Mouse (Mus musculus) hindbrain, embryonic 15.5 days (tissue): ENCODE results near the gene Gm11564. TPM values are rescaled to one million over a fixed set of nuclear protein-coding genes. Genes with fewer than 3 reads are reported as not detected.
"Not testable (repeated sequence)": the region's sequence is repeated elsewhere in the genome, so short reads cannot be mapped to it uniquely, and the experiment has no call there.

ENCODE experiments used
- ATAC-seq: fragments of 200-750 bp; cut with Nextera tagmentation; 2 replicates; pipeline ENCODE4 v1.8.0; 2017; ENCODE audit warnings: low read depth, moderate number of reproducible peaks, moderate TSS enrichment; ENCODE audit not compliant: low FRiP score
- H3K27ac ChIP-seq: fragments of 300-500 bp; sonication (generic); replicated peaks from 2 replicates; pipeline ENCODE4 v1.5.1; 2015; ENCODE audit warnings: mild to moderate bottlenecking, inconsistent platforms
- H3K27me3 ChIP-seq: fragments of 300-500 bp; sonication (generic); 2 replicates; pipeline ENCODE4 v1.6.1; 2015; ENCODE audit warnings: control low read depth, inconsistent platforms
- H3K36me3 ChIP-seq: fragments of 300-500 bp; sonication (generic); 2 replicates; pipeline ENCODE4 v1.6.1; 2015; ENCODE audit warnings: control low read depth, inconsistent platforms
- H3K4me1 ChIP-seq: fragments of 300-500 bp; sonication (generic); replicated peaks from 2 replicates; pipeline ENCODE4 v1.6.1; 2015; ENCODE audit warnings: control low read depth, inconsistent platforms
- H3K4me2 ChIP-seq: fragments of 300-500 bp; sonication (generic); 2 replicates; pipeline ENCODE4 v1.6.1; 2015; ENCODE audit warnings: moderate library complexity, mild to moderate bottlenecking, inconsistent platforms
- H3K4me3 ChIP-seq: fragments of 300-500 bp; sonication (generic); 2 replicates; pipeline ENCODE4 v1.5.1; 2015; ENCODE audit warnings: mild to moderate bottlenecking, inconsistent platforms
- H3K9ac ChIP-seq: fragments of 300-500 bp; sonication (generic); 2 replicates; pipeline ENCODE4 v1.6.1; 2015; ENCODE audit warnings: inconsistent platforms
- H3K9me3 ChIP-seq: fragments of 300-500 bp; sonication (generic); 2 replicates; pipeline ENCODE4 v1.6.1; 2016; ENCODE audit warnings: control low read depth, inconsistent platforms
- WGBS: fragments of 180-500 bp; shearing (Covaris S2); methylation state at CpG from one replicate; pipeline ENCODE4 v1.1.7; 2015; 5-methylcytosine and 5-hydroxymethylcytosine counted together
- polyA plus RNA-seq: library from polyadenylated mRNA; unstranded; fragments of >200 nt; fragmentation: Nextera tagmentation; extraction: Ambion mirVana; gene quantifications from 2 replicates; pipeline ENCODE4 v1.2.1, GENCODE M21; 2015

The Gm11564 gene
- polyA plus RNA-seq, 1 experiment from 2014 or later, result not detected

- not testable (repeated sequence) for H3K4me1 ChIP-seq, H3K36me3 ChIP-seq, H3K27me3 ChIP-seq, H3K9me3 ChIP-seq, ATAC-seq, H3K9ac ChIP-seq, H3K4me2 ChIP-seq, H3K4me3 ChIP-seq, H3K27ac ChIP-seq
Measured at GRCm38 (mm10) chr11:99784900-99785299, 30.6 kb downstream of the Gm11564 start, which contains the start of gene Krtap4-9. Gene Krtap4-9 (plus strand): TSS chr11:99785200.

DNA sequence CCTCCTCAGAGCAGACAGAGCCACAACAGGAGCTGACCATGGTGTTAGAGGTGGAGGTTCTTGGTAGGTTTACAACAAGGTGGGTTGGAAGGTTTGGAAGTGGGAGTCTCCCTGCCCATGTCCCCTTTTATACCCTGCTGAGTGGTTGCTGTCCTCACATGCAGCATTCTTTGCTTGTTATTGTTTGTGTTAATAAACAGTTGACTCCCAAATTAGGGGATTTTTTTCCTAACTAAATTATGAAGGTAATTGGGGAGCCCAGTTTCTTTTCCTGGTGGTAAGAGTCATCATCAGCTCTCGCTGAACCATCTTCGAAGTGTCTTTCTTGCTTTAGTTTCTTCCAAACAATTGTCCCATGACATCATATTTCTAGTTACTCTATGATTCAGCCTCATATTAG is 34.9 kb downstream of the Gm11564 start, which contains the start of gene Krtap4-8:
Gene Krtap4-8 (minus strand): TSS at position 101 of the 400 bp plus-strand sequence.
- no peaks in the 10 kb centered on the region for H3K36me3 ChIP-seq
- no peaks in the 10 kb centered on the region for H3K4me1 ChIP-seq
- no peak within 1 kb of the TSS for H3K4me3 ChIP-seq
- no peak for ATAC-seq
- no peaks in the 10 kb centered on the region for H3K27me3 ChIP-seq
- no peak within 1 kb of the TSS for H3K27ac ChIP-seq
- H3K9ac ChIP-seq, result no peak within 1 kb of the TSS
- H3K4me2 ChIP-seq, result no peak within 1 kb of the TSS
- 99% methylated on average over 2 of the region's 2 CpGs for WGBS
- H3K9me3 ChIP-seq, result no peaks in the 10 kb centered on the region

DNA sequence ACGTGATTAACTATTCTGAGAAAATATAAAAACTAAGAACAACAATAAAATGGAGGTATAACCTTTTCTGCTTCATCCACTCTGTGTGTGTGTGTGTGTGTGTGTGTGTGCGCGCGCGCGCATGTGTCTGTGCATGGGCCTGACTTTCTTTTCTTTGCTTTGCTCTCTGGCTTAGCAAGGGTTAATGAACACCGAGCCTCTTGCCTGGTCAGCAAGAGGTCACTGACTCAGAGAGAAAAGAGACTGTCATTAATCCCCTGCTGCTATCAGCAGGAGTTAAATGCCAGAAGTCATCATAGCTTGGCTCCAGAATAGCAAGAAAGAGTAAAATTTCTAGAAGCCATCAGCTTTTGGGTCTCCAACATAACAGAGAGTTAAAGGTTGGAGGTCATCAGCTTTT is 37.1 kb downstream of the Gm11564 start:
- ATAC-seq, result no peak
- no peak overlapping the region for H3K4me2 ChIP-seq
- no peaks in the 10 kb centered on the region for H3K4me1 ChIP-seq
- no peak overlapping the region for H3K4me3 ChIP-seq
- H3K9me3 ChIP-seq, result no peaks in the 10 kb centered on the region
- no peaks in the 10 kb centered on the region for H3K36me3 ChIP-seq
- 43% methylated on average over 7 of the region's 7 CpGs for WGBS
- H3K9ac ChIP-seq, result no peak overlapping the region
- H3K27me3 ChIP-seq, result no peaks in the 10 kb centered on the region
- H3K27ac ChIP-seq, result no peak overlapping the region

DNA sequence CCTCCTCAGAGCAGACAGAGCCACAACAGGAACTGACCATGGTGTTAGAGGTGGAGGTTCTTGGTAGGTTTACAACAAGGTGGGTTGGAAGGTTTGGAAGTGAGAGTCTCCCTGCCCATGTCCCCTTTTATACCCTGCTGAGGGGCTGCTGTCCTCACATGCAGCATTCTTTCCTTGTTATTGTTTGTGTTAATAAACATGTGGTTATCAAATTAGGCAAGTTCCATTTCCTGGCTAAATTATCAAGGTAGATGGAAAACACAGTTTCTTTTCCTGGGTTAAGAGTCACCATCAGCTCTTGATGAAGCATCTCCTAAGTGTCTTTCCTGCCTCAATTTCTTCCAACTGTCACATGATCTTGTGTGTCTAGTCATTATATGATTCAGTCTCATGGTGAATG is 42.7 kb downstream of the Gm11564 start, which contains the start of gene Gm11595:
Gene Gm11595 (minus strand): TSS at position 101 of the 400 bp plus-strand sequence.
- not testable (repeated sequence) for H3K9me3 ChIP-seq, H3K36me3 ChIP-seq, H3K4me3 ChIP-seq, H3K27me3 ChIP-seq, H3K4me1 ChIP-seq, H3K4me2 ChIP-seq, H3K27ac ChIP-seq, H3K9ac ChIP-seq, ATAC-seq

- Histone ChIP-seq H3K4me3 (no peak overlapping the region), H3K36me3 (no peaks in the 10 kb centered on the region), H3K27ac (no peak overlapping the region), H3K4me1 (no peaks in the 10 kb centered on the region), H3K4me2 (no peak overlapping the region), H3K27me3 (no peaks in the 10 kb centered on the region), H3K9me3 (no peaks in the 10 kb centered on the region), H3K9ac (no peak overlapping the region)
- no peak for ATAC-seq
- WGBS, result 82% methylated on average over 2 of the region's 2 CpGs
Measured at GRCm38 (mm10) chr11:99768410-99768809, 47.1 kb downstream of the Gm11564 start.

Other genes starting within 250 kb of the Gm11564 start
- not detected in 2 replicates for gene Krtap3-1, start 249.0 kb downstream of the Gm11564 start, polyA plus RNA-seq
- not detected in 2 replicates for gene Krtap1-5, start 234.7 kb downstream of the Gm11564 start, polyA plus RNA-seq
- gene Krtap1-4, start 232.0 kb downstream of the Gm11564 start, polyA plus RNA-seq, result not detected in 2 replicates
- gene Krtap1-3, start 224.3 kb downstream of the Gm11564 start, polyA plus RNA-seq, result not detected in 2 replicates
- gene Krtap9-3, start 217.6 kb downstream of the Gm11564 start, polyA plus RNA-seq, result not detected in 2 replicates
- gene Gm11938, start 212.4 kb downstream of the Gm11564 start, polyA plus RNA-seq, result not detected in 2 replicates
- not detected in 2 replicates for gene Gm11937, start 205.5 kb downstream of the Gm11564 start, polyA plus RNA-seq
- not detected in 2 replicates for gene Krtap2-4, start 200.8 kb downstream of the Gm11564 start, polyA plus RNA-seq
- gene Gm11562, start 195.2 kb downstream of the Gm11564 start, polyA plus RNA-seq, result not detected in 2 replicates
- not detected in 2 replicates for gene Krtap4-1, start 187.4 kb downstream of the Gm11564 start, polyA plus RNA-seq
- not detected in 2 replicates for gene Krtap4-2, start 180.6 kb downstream of the Gm11564 start, polyA plus RNA-seq
- not detected in 2 replicates for gene Krtap4-7, start 171.6 kb downstream of the Gm11564 start, polyA plus RNA-seq
- not detected in 2 replicates for gene Gm11555, start 165.4 kb downstream of the Gm11564 start, polyA plus RNA-seq
- not detected in 2 replicates for gene Gm11563, start 156.7 kb downstream of the Gm11564 start, polyA plus RNA-seq
- gene Krtap4-6, start 149.7 kb downstream of the Gm11564 start, polyA plus RNA-seq, result not detected in 2 replicates
- gene Gm14190, start 124.9 kb downstream of the Gm11564 start, polyA plus RNA-seq, result not detected in 2 replicates
- gene Gm14180, start 81.4 kb downstream of the Gm11564 start, polyA plus RNA-seq, result not detected in 2 replicates
- gene Gm11595, start 42.8 kb downstream of the Gm11564 start, polyA plus RNA-seq, result not detected in 2 replicates
- not detected in 2 replicates for gene Krtap4-8, start 35.0 kb downstream of the Gm11564 start, polyA plus RNA-seq
- gene Krtap4-9, start 30.5 kb downstream of the Gm11564 start, polyA plus RNA-seq, result not detected in 2 replicates
- gene Gm11596, start 22.2 kb downstream of the Gm11564 start, polyA plus RNA-seq, result not detected in 2 replicates
- gene Gm11569, start 16.7 kb downstream of the Gm11564 start, polyA plus RNA-seq, result not detected in 2 replicates
- gene Gm11554, start 11.2 kb downstream of the Gm11564 start, polyA plus RNA-seq, result not detected in 2 replicates
- not detected in 2 replicates for gene Krtap4-13, start 5.8 kb downstream of the Gm11564 start, polyA plus RNA-seq
- not detected in 2 replicates for gene 2300003K06Rik, start 22.4 kb upstream of the Gm11564 start, polyA plus RNA-seq
- gene Krtap4-16, start 35.9 kb upstream of the Gm11564 start, polyA plus RNA-seq, result not detected in 2 replicates
- not detected in 2 replicates for gene Gm11568, start 42.3 kb upstream of the Gm11564 start, polyA plus RNA-seq
- not detected in 2 replicates for gene Gm11559, start 48.8 kb upstream of the Gm11564 start, polyA plus RNA-seq
- gene Krtap9-1, start 57.7 kb upstream of the Gm11564 start, polyA plus RNA-seq, result not detected in 2 replicates
- not detected in 2 replicates for gene Gm11567, start 63.5 kb upstream of the Gm11564 start, polyA plus RNA-seq
- gene Krtap31-1, start 92.3 kb upstream of the Gm11564 start, polyA plus RNA-seq, result not detected in 2 replicates
- gene Gm11565, start 99.1 kb upstream of the Gm11564 start, polyA plus RNA-seq, result not detected in 2 replicates
- gene Krtap31-2, start 120.6 kb upstream of the Gm11564 start, polyA plus RNA-seq, result not detected in 2 replicates
- gene Krtap9-5, start 132.8 kb upstream of the Gm11564 start, polyA plus RNA-seq, result not detected in 2 replicates
- not detected in 2 replicates for gene Krtap29-1, start 163.4 kb upstream of the Gm11564 start, polyA plus RNA-seq
- gene Krtap16-1, start 170.9 kb upstream of the Gm11564 start, polyA plus RNA-seq, result 0.10 TPM in 2 replicates
- gene Krtap17-1, start 178.3 kb upstream of the Gm11564 start, polyA plus RNA-seq, result 1.2 and 1.5 TPM in 2 replicates
- gene Krt33a, start 200.5 kb upstream of the Gm11564 start, polyA plus RNA-seq, result not detected in 2 replicates
- 0.13 TPM in 1 of 2 replicates, not detected in the other for gene Krt33b, start 214.2 kb upstream of the Gm11564 start, polyA plus RNA-seq
- gene Krt34, start 225.9 kb upstream of the Gm11564 start, polyA plus RNA-seq, result not detected in 2 replicates
- gene Krt31, start 234.9 kb upstream of the Gm11564 start, polyA plus RNA-seq, result not detected in 2 replicates